Mouse (Mus musculus) erythroblast, embryonic 14.5 days (primary cell): ENCODE data around the gene Ccdc158.

Source experiments
- GATA1 ChIP-seq: IDR thresholded peaks from 2 replicates; pipeline ENCODE4 v1.6.1; 2012; ENCODE audit warnings: low read length, inconsistent platforms, mixed read lengths
- TAL1 ChIP-seq: IDR thresholded peaks from 3 replicates; pipeline ENCODE4 v1.6.1; 2012; ENCODE audit warnings: low read length, inconsistent platforms, mixed read lengths

DNA sequence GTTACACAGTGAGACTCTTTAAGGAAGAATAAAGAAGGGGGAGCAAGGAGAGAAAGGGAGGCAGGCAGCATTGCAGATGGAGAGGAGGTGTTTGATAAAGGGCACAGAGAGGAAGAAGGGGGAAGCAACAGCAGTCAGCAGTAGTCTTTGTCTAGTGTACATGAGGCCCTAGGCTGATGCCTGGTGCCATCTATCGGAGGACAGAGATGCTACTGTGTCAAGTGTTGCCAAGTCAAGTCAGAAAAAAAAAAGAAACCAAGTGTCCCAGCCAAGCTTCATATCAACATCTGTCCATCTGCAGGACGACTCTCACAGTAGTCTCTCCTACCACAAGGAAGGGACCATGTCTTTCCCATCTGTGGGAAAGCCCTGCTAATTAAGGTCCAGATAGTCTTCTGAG lies 10.8 kb downstream of the Ccdc158 start:
- TF ChIP-seq GATA1 (no peak), TAL1 (no peak)
